Mouse (Mus musculus) liver, embryonic 15.5 days (tissue): ENCODE data around the gene Fam49a. TPM values are rescaled to one million over a fixed set of nuclear protein-coding genes. Genes with fewer than 3 reads are reported as not detected.
"Not testable (repeated sequence)": the region's sequence is repeated elsewhere in the genome, so short reads cannot be mapped to it uniquely, and the experiment has no call there.

Source experiments
- ATAC-seq: fragments of 200-750 bp; cut with Nextera tagmentation; 2 replicates; pipeline ENCODE4 v1.8.0; 2017; ENCODE audit warnings: moderate number of reproducible peaks, mild to moderate bottlenecking, moderate library complexity; ENCODE audit not compliant: insufficient read depth
- H3K27ac ChIP-seq: fragments of 300-500 bp; sonication (generic); replicated peaks from 2 replicates; pipeline ENCODE4 v1.5.1; 2015; ENCODE audit warnings: mild to moderate bottlenecking, inconsistent platforms
- H3K27me3 ChIP-seq: fragments of 300-500 bp; sonication (generic); 2 replicates; pipeline ENCODE4 v1.6.1; 2015; ENCODE audit warnings: mild to moderate bottlenecking, inconsistent platforms
- H3K36me3 ChIP-seq: fragments of 300-500 bp; sonication (generic); replicated peaks from 2 replicates; pipeline ENCODE4 v1.6.1; 2015; ENCODE audit warnings: moderate library complexity, mild to moderate bottlenecking, inconsistent platforms
- H3K4me1 ChIP-seq: fragments of 300-500 bp; sonication (generic); replicated peaks from 2 replicates; pipeline ENCODE4 v1.6.1; 2015; ENCODE audit warnings: inconsistent platforms
- H3K4me2 ChIP-seq: fragments of 300-500 bp; sonication (generic); 2 replicates; pipeline ENCODE4 v1.6.1; 2015; ENCODE audit warnings: moderate library complexity, mild to moderate bottlenecking, inconsistent platforms
- H3K4me3 ChIP-seq: fragments of 300-500 bp; sonication (generic); replicated peaks from 2 replicates; pipeline ENCODE4 v1.5.1; 2015; ENCODE audit warnings: mild to moderate bottlenecking, inconsistent platforms
- H3K9ac ChIP-seq: fragments of 300-500 bp; sonication (generic); 2 replicates; pipeline ENCODE4 v1.6.1; 2015; ENCODE audit warnings: moderate library complexity, mild to moderate bottlenecking, inconsistent platforms
- H3K9me3 ChIP-seq: fragments of 300-500 bp; sonication (generic); replicated peaks from 2 replicates; pipeline ENCODE4 v1.6.1; 2016; ENCODE audit warnings: inconsistent platforms
- WGBS: fragments of 180-500 bp; shearing (Covaris S2); methylation state at CpG from one replicate; pipeline ENCODE4 v1.1.7; 2015; ENCODE audit warnings: mixed read lengths; ENCODE audit not compliant: insufficient replicate concordance; 5-methylcytosine and 5-hydroxymethylcytosine counted together
- polyA plus RNA-seq: library from polyadenylated mRNA; unstranded; fragments of >200 nt; fragmentation: Nextera tagmentation; extraction: Ambion mirVana; gene quantifications from 2 replicates; pipeline ENCODE4 v1.2.1, GENCODE M21; 2015

Gene Fam49a
- polyA plus RNA-seq, 1 experiment from 2014 or later: 2.9 TPM

GRCm38 (mm10) chr12:12239502-12239901 lies 22.4 kb upstream of the Fam49a start:
- no peak overlapping the region for H3K4me3 ChIP-seq
- ATAC-seq: no peak
- no peak overlapping the region for H3K27ac ChIP-seq
- H3K36me3 ChIP-seq: no peaks in the 10 kb centered on the region
- no peak overlapping the region for H3K9ac ChIP-seq
- 27% methylated on average over 3 of the region's 3 CpGs for WGBS
- H3K9me3 ChIP-seq: no peaks in the 10 kb centered on the region
- H3K4me2 ChIP-seq: no peak overlapping the region
- H3K4me1 ChIP-seq: no peaks in the 10 kb centered on the region
- no peaks in the 10 kb centered on the region for H3K27me3 ChIP-seq

- WGBS: 68% methylated on average over 3 of the region's 3 CpGs
- no peak overlapping the region for H3K4me2 ChIP-seq
- no peaks in the 10 kb centered on the region for H3K9me3 ChIP-seq
- no peak overlapping the region for H3K4me3 ChIP-seq
- no peak for ATAC-seq
- H3K27me3 ChIP-seq: no peaks in the 10 kb centered on the region
- no peaks in the 10 kb centered on the region for H3K36me3 ChIP-seq
- H3K4me1 ChIP-seq: no peaks in the 10 kb centered on the region
- no peak overlapping the region for H3K27ac ChIP-seq
- H3K9ac ChIP-seq: no peak overlapping the region
Measured at GRCm38 (mm10) chr12:12243148-12243547, 18.8 kb upstream of the Fam49a start.

- ATAC-seq, H3K4me2 ChIP-seq, H3K9me3 ChIP-seq, H3K4me1 ChIP-seq, H3K9ac ChIP-seq, H3K27me3 ChIP-seq, H3K36me3 ChIP-seq, H3K4me3 ChIP-seq, H3K27ac ChIP-seq: not testable (repeated sequence)
- 61% methylated on average over 4 of the region's 4 CpGs for WGBS
Measured at GRCm38 (mm10) chr12:12247023-12247422, 14.9 kb upstream of the Fam49a start.

GRCm38 (mm10) chr12:12249521-12249920 lies 12.4 kb upstream of the Fam49a start:
- Histone ChIP-seq H3K4me1 (no peaks in the 10 kb centered on the region), H3K9ac (no peak overlapping the region), H3K36me3 (no peaks in the 10 kb centered on the region), H3K27me3 (no peaks in the 10 kb centered on the region), H3K4me3 (no peak overlapping the region), H3K9me3 (no peaks in the 10 kb centered on the region), H3K4me2 (no peak overlapping the region), H3K27ac (no peak overlapping the region)
- 23% methylated on average over 2 of the region's 2 CpGs for WGBS
- no peak for ATAC-seq

GRCm38 (mm10) chr12:12253526-12253925 lies 8.4 kb upstream of the Fam49a start:
- Histone ChIP-seq H3K4me1 (no peaks in the 10 kb centered on the region), H3K27me3 (no peaks in the 10 kb centered on the region), H3K4me3 (no peak overlapping the region), H3K36me3 (no peaks in the 10 kb centered on the region), H3K27ac (no peak overlapping the region), H3K4me2 (no peak overlapping the region), H3K9me3 (no peaks in the 10 kb centered on the region), H3K9ac (no peak overlapping the region)
- no peak for ATAC-seq
- WGBS: 41% methylated on average over 5 of the region's 5 CpGs

GRCm38 (mm10) chr12:12254139-12254538 lies 7.8 kb upstream of the Fam49a start:
- 49% methylated on average over 4 of the region's 4 CpGs for WGBS

GRCm38 (mm10) chr12:12260979-12261960 lies 669 bp upstream of the Fam49a start:
- no peak overlapping the region; the same call in 1 of the 2 replicates for H3K4me3 ChIP-seq

More at GRCm38 (mm10) chr12:12254139-12254538, 7.8 kb upstream of the Fam49a start:
- H3K4me2 ChIP-seq: no peak overlapping the region
- no peak overlapping the region for H3K27ac ChIP-seq
- H3K4me1 ChIP-seq: no peaks in the 10 kb centered on the region
- no peaks in the 10 kb centered on the region for H3K27me3 ChIP-seq
- ATAC-seq: no peak
- no peak overlapping the region for H3K9ac ChIP-seq
- H3K36me3 ChIP-seq: no peaks in the 10 kb centered on the region
- no peak overlapping the region for H3K4me3 ChIP-seq
- H3K9me3 ChIP-seq: no peaks in the 10 kb centered on the region

GRCm38 (mm10) chr12:12263371-12263791 lies 1.4 kb downstream of the Fam49a start:
- no peak for ATAC-seq
- Histone ChIP-seq H3K36me3 (no peaks in the 10 kb centered on the region), H3K4me1 (no peaks in the 10 kb centered on the region; the same call in 1 of the 2 replicates), H3K9ac (no peak overlapping the region), H3K4me3 (no peak overlapping the region), H3K27ac (no peak overlapping the region), H3K9me3 (no peaks in the 10 kb centered on the region), H3K27me3 (peaks cover 24% of the 10 kb centered on the region), H3K4me2 (peak overlapping the region; percentile 71; the same call in 1 of the 2 replicates)
- 10% methylated on average over 1 of the region's 1 CpGs for WGBS

More at GRCm38 (mm10) chr12:12260979-12261960, 669 bp upstream of the Fam49a start:
- no peak overlapping the region for H3K9ac ChIP-seq
- H3K36me3 ChIP-seq: no peaks in the 10 kb centered on the region
- no peaks in the 10 kb centered on the region for H3K9me3 ChIP-seq
- 62% methylated on average over 9 of the region's 9 CpGs for WGBS
- H3K27me3 ChIP-seq: peaks cover 24% of the 10 kb centered on the region
- H3K27ac ChIP-seq: no peak overlapping the region
- peak overlapping the region; percentile 71 for H3K4me2 ChIP-seq
- 0 out of 2 replicates have a peak, but pooled peaks have one; percentile 9 for ATAC-seq
- H3K4me1 ChIP-seq: no peaks in the 10 kb centered on the region; the same call in 1 of the 2 replicates

- WGBS: 41% methylated on average over 5 of the region's 5 CpGs
Measured at GRCm38 (mm10) chr12:12264151-12264550, 2.2 kb downstream of the Fam49a start.

GRCm38 (mm10) chr12:12266552-12266951 lies 4.6 kb downstream of the Fam49a start:
- H3K4me2 ChIP-seq: no peak overlapping the region
- no peaks in the 10 kb centered on the region for H3K36me3 ChIP-seq
- H3K27me3 ChIP-seq: peaks cover 23% of the 10 kb centered on the region
- H3K4me3 ChIP-seq: no peak overlapping the region
- no peaks in the 10 kb centered on the region; the same call in 1 of the 2 replicates for H3K4me1 ChIP-seq
- no peak for ATAC-seq
- no peaks in the 10 kb centered on the region for H3K9me3 ChIP-seq
- H3K27ac ChIP-seq: no peak overlapping the region
- H3K9ac ChIP-seq: no peak overlapping the region
- WGBS: 20% methylated on average over 1 of the region's 1 CpGs

More at GRCm38 (mm10) chr12:12264151-12264550, 2.2 kb downstream of the Fam49a start:
- H3K9me3 ChIP-seq: no peaks in the 10 kb centered on the region
- H3K9ac ChIP-seq: no peak overlapping the region
- no peak overlapping the region for H3K27ac ChIP-seq
- no peaks in the 10 kb centered on the region for H3K36me3 ChIP-seq
- no peak for ATAC-seq
- H3K4me2 ChIP-seq: no peak overlapping the region
- peaks cover 24% of the 10 kb centered on the region for H3K27me3 ChIP-seq
- no peaks in the 10 kb centered on the region; the same call in 1 of the 2 replicates for H3K4me1 ChIP-seq
- no peak overlapping the region for H3K4me3 ChIP-seq

- no peak overlapping the region for H3K4me2 ChIP-seq
- H3K36me3 ChIP-seq: no peaks in the 10 kb centered on the region
- H3K4me3 ChIP-seq: no peak overlapping the region
- no peak overlapping the region for H3K27ac ChIP-seq
- no peak for ATAC-seq
- no peak overlapping the region for H3K9ac ChIP-seq
- H3K4me1 ChIP-seq: no peaks in the 10 kb centered on the region; the same call in 1 of the 2 replicates
- H3K27me3 ChIP-seq: no peaks in the 10 kb centered on the region
- WGBS: 37% methylated on average over 3 of the region's 3 CpGs
- no peaks in the 10 kb centered on the region for H3K9me3 ChIP-seq
Measured at GRCm38 (mm10) chr12:12270495-12270894, 8.6 kb downstream of the Fam49a start.
